Mouse (Mus musculus) erythroblast, adult 5-6 weeks (primary cell): ENCODE data around the gene Slc7a14. TPM values are rescaled to one million over a fixed set of nuclear protein-coding genes. Genes with fewer than 3 reads are reported as not detected.

Experiments
- ATAC-seq: replicated peaks from 2 replicates; pipeline ENCODE4 v1.8.0; 2016; ENCODE audit warnings: moderate number of reproducible peaks, mild to moderate bottlenecking, moderate TSS enrichment, inconsistent platforms; ENCODE audit not compliant: poor library complexity, low FRiP score, severe bottlenecking
- total RNA-seq, 2 experiments: library from RNA; stranded (forward) in 1 of 2; stranded (reverse) in 1 of 2; fragments of 150-400 nt in 1 of 2; fragments of 200-764, 138-1000 nt in 1 of 2; gene quantifications; 2 replicates each; pipeline versions ENCODE4 v1.2.3 to v1.2.4; 2015 to 2017; ENCODE audit warnings: low replicate concordance in 2 of 2

Slc7a14 gene
- total RNA-seq, 2 experiments from 2014 or later = under 0.01 TPM; not detected in 1

DNA sequence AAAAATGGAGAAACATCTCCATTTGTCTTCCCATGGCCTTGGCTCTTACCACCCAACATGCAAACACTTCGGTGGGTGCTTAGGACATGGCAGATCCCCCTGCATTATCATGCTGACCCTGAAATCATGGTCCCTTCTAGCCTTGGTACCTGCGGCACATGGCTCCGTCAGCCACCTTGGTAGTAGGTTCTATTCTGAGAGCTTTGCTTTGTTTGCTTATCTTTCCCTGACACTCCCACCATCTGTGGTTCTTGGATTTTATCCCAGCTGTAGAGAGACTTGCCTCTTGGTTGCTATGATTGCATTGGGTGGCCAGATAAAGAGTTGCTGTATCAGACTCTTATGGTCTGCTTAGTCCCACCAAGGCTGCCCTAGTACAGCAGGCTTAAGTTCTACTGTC lies 46.6 kb downstream of the Slc7a14 start:
- ATAC-seq = no peak

DNA sequence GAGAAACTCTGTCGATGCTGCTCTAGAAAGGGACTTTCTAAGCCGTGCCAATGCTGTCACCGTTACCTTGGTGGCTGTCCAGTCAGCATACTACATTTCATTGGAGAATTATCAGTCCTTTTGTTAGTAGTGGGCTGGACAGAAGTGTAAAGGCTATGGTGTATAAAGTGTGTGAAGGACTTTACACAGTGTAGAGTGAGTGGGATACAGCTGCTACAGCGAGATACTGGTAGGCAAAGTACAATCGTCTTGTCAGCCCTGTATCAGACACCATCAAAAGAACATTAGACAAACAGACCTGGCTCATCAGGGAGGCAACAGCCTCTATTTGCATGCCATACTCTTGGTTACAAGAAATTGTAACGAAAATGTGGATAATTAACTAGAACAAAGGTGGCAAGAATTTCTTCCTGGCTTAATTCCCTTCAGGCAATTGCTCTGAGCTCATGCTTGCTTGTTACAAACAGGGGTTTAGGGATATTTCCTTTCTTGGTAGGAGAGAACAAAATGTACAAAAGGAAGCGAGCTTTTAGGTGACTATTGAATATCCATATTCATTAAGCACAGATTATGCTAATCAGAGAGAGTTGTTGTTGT lies 48.7 kb downstream of the Slc7a14 start:
- no peak for ATAC-seq

GRCm38 (mm10) chr3:31260964-31261346 lies 49.2 kb downstream of the Slc7a14 start:
- no peak for ATAC-seq

- no peak for ATAC-seq
Observed at GRCm38 (mm10) chr3:31260329-31260963, 49.7 kb downstream of the Slc7a14 start.

DNA sequence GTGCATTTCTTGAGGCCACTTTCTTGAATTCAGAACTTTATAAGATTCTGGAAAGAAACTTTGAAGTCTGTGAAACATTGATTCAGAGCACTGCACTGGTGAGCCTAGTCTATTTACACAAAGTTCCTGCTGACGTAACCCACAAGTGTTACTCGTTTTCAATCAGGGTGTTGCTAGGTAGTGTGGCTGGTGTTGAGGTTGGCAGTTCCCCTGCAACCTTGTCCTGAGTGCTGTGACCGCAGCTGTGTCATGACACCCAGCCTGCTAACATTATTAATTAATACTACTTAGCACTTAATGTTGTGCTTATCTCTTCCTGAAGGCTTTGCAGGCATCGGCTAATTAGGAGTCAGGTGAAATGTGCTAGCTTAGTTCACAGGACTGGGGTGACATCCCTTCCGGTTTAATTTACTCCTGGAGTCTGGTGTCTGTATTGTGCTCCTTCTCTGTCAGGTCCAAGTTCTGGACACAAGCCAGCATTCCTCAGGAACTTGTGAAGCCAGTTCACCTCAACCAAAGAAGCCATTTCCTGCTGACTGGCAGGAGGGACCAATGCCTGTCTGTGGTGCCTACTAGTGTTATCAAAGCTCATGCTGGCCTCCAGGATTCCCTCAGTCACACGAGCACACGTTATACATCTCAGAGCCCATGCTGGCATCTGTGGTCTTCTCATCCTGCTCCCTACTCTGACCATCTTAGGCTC lies 50.5 kb downstream of the Slc7a14 start:
- ATAC-seq = no peak

- no peak for ATAC-seq
Observed at GRCm38 (mm10) chr3:31254427-31254826, 55.8 kb downstream of the Slc7a14 start.

- no peak for ATAC-seq
Observed at GRCm38 (mm10) chr3:31253862-31254261, 56.3 kb downstream of the Slc7a14 start.

DNA sequence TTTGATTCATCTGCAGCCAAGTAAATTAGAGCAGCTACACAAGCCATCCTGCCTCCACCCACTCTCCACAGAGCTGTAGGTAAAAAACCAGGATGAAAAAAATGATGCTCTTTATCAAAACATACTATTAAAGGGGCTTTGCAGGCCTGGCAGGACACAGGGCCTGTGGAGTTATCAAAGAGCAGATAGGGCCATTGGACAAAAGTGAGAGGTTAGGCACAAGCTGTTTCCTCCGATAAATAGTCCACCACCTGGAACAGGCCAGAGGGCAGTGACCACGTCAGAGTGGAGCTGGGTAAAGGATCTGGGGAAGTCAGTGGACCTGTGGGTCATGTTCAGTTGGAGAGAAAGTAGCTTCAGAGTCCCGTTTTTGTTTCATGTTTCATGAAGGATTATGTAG lies 57.6 kb downstream of the Slc7a14 start:
- no peak for ATAC-seq

GRCm38 (mm10) chr3:31243478-31243877 lies 66.7 kb downstream of the Slc7a14 start:
- ATAC-seq = no peak

DNA sequence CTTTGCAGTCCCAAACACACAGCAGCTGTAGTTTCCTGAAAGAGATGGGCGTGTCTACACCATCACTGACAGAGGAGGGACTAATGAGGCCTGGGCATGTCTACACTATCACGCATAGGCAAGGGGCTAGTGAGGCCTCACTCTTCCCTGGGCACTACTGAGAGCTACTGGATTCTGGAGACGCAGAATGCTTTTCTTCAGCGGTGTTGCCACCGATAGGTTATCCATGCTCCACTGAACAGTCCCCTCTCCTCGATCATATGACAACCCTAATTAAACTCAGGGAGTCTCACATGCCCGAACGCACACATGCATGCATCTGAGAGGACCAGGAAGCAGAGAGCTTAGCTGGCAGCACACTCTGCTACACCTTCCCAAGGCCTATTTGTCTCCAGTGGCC lies 69.3 kb downstream of the Slc7a14 start:
- ATAC-seq = no peak

- no peak for ATAC-seq
Observed at GRCm38 (mm10) chr3:31239645-31240044, 70.5 kb downstream of the Slc7a14 start.

DNA sequence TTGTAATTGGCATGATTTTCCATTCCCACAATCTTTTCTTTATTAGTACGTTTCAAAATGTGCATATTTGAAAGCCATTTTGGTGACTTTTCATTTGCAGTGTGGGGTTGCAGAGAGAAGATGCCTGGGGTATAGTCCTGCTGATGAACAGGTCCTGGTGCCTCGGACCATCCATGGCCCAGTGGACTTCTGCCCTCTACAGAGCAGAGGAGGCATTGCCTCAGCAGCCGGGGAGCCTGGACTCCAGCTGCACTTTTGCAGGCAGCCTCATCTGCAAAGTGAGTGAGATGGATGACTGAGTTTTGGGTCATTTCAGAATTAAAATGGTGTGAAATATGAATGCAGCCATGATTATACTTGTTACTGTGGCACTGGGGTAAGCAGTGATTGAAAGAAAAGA lies 72.2 kb downstream of the Slc7a14 start:
- no peak for ATAC-seq

DNA sequence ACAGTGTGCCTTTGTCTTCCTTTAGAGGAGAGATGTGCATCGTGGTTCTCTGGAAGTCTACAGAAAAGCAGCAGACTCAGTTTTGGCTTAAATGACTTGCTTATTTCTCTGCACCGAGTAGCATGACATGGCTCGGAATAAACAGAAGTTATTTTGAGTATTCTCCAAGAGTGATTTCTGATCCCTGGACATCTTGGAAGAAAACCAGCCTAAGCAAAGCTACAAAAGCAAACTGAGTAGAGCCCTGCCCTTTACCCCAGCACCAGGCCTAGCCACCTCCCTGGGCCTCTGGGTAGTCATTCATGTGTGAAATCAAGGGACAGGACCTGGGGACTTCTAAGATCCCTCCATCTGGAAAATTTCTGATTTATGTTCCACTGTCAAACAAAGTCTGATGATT lies 74.0 kb downstream of the Slc7a14 start:
- no peak for ATAC-seq

- ATAC-seq = no peak
Observed at GRCm38 (mm10) chr3:31234356-31234755, 75.8 kb downstream of the Slc7a14 start.

DNA sequence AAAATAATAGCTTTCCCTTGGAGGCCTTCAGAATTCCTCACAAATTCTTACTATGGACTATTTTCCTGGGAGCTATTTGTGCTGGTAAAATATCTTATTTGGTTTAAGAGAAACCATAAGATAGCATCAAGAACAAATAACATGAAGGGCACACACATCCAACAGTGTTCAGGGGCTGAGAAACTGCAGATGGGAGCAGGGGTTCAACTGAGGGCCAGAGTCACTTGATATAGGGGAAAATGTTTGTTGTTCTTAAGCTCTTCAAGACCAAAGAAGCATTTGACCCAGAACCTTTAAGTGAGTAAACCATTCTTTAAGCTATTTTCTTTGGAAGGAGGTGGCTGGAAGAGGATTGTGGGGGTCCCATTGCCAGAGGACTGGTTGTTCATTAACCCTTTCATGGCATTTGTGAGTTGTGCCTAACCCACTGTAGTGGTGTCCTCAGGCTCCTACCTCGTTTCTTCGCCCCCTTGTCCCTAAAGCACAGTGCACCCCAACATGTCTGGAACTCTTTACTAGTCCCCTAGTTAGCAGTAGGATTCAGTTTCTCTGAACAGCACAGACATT lies 76.3 kb downstream of the Slc7a14 start:
- ATAC-seq = no peak

DNA sequence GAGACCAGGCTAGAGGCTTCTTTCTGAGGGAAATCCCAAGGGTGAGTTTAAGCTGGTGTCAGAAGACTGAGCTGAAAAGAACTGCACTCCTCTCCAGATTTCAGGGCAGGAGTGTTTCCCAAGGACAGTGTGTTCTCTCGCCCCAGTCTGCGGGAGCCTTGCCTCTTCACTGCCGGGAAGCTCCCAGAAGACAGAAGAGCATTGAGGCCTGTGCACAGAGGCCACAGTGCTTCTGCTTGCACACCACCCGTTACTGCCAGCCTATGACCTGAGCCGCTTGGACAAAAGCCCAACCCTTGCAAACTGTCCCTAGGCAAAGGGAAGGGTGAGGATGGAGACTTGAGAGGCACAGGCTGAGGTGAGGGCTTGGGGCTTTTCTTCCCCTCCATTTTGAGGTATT lies 80.9 kb downstream of the Slc7a14 start:
- no peak for ATAC-seq

GRCm38 (mm10) chr3:31228487-31228886 lies 81.7 kb downstream of the Slc7a14 start:
- ATAC-seq = no peak

DNA sequence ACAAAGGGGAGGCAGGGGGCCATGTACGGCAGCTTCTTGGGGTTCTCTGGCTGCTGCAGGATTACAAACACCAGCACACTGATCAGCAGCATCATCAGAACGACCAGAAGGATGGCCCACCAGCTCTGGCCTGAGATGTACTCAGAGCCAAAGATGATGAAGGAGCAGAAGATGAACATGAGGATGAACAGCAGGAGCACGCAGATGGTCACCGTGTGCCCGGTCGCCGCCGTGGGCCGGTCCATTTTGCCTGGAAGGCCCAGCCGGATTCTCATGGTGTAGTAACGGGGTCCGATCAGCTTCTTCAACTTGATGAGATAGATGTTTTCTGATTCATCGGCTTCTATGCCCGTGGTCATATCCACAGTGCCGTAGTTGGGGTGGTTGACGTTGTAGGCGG lies 86.6 kb downstream of the Slc7a14 start:
- ATAC-seq = no peak

- no peak for ATAC-seq
Observed at GRCm38 (mm10) chr3:31220040-31220439, 90.1 kb downstream of the Slc7a14 start.

DNA sequence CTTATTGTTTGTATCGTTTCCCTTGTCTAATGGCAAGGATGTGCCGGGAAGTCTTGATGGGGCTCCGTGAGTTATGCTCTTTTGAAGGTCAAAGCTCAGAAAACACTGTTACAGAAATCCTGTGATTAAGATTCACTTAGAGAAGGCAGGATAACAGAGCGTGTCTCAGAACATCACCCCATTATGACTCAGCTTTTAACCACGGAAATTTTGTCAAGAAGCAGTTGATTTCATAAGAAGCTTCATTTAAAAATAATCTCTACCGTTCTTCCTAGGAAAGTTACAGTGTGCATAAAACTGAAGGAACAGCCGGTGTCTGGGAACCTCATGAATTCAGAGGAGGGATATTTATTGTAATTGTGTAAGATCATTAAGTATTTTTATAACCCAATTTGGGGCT lies 90.7 kb downstream of the Slc7a14 start:
- ATAC-seq = no peak

- no peak for ATAC-seq
Observed at GRCm38 (mm10) chr3:31217523-31217922, 92.7 kb downstream of the Slc7a14 start.
